Comparison of ENCODE assay signal across 12 mouse cellular contexts in genomic region chr9:68724636-68725285, GRCm38 (mm10).
DNase-seq lines count a peak whose midpoint lies in the region; ATAC-seq lines count a peak whose summit lies in the region.
"Had no signal": no experiment of that assay in that cellular context is flagged by ENCODE, and none has a peak within 500 bp of the region (broad histone marks: within the 10 kb centered on the region; RNA-seq: fewer than 3 reads in every experiment).

No protein-coding gene starts in this region.

- no peak overlapping the region for H3K9ac ChIP-seq in kidney, embryonic 15.5 days
- H3K9ac ChIP-seq in hindbrain, embryonic 12.5 days = no peak overlapping the region
- H3K9ac ChIP-seq: embryonic facial prominence, embryonic 12.5 days; liver, embryonic 12.5 days; neural tube, embryonic 13.5 days; stomach, embryonic 15.5 days had no signal

- H3K27me3 ChIP-seq in kidney, embryonic 15.5 days = no peaks in the 10 kb centered on the region
- H3K27me3 ChIP-seq in hindbrain, embryonic 12.5 days = no peaks in the 10 kb centered on the region
- H3K27me3 ChIP-seq: embryonic facial prominence, embryonic 12.5 days; liver, embryonic 12.5 days; neural tube, embryonic 13.5 days; stomach, embryonic 15.5 days had no signal

- H3K9me3 ChIP-seq in kidney, embryonic 15.5 days (replicated peaks) = no peaks in the 10 kb centered on the region
- H3K9me3 ChIP-seq in hindbrain, embryonic 12.5 days (replicated peaks) = no peaks in the 10 kb centered on the region
- H3K9me3 ChIP-seq: embryonic facial prominence, embryonic 12.5 days; liver, embryonic 12.5 days; neural tube, embryonic 13.5 days; stomach, embryonic 15.5 days had no signal

- WGBS in kidney, embryonic 15.5 days = 65% methylated on average over 8 of the region's 8 CpGs
- WGBS in hindbrain, embryonic 12.5 days = 85% methylated on average over 8 of the region's 8 CpGs

- peaks cover 3% of the 10 kb centered on the region; the same call in 1 of the 2 replicates for H3K4me1 ChIP-seq in kidney, embryonic 15.5 days
- no peaks in the 10 kb centered on the region for H3K4me1 ChIP-seq in hindbrain, embryonic 12.5 days
- H3K4me1 ChIP-seq: embryonic facial prominence, embryonic 12.5 days; liver, embryonic 12.5 days; neural tube, embryonic 13.5 days; stomach, embryonic 15.5 days had no signal

- no peak overlapping the region for H3K4me3 ChIP-seq in kidney, embryonic 15.5 days (replicated peaks)
- no peak overlapping the region for H3K4me3 ChIP-seq in hindbrain, embryonic 12.5 days
- H3K4me3 ChIP-seq: embryonic facial prominence, embryonic 12.5 days; liver, embryonic 12.5 days; neural tube, embryonic 13.5 days; stomach, embryonic 15.5 days had no signal

- no peak overlapping the region for H3K27ac ChIP-seq in kidney, embryonic 15.5 days
- no peak overlapping the region for H3K27ac ChIP-seq in hindbrain, embryonic 12.5 days
- H3K27ac ChIP-seq: embryonic facial prominence, embryonic 12.5 days; liver, embryonic 12.5 days; neural tube, embryonic 13.5 days; stomach, embryonic 15.5 days had no signal

- no peaks in the 10 kb centered on the region for H3K36me3 ChIP-seq in kidney, embryonic 15.5 days
- H3K36me3 ChIP-seq in hindbrain, embryonic 12.5 days = no peaks in the 10 kb centered on the region
- H3K36me3 ChIP-seq: embryonic facial prominence, embryonic 12.5 days; liver, embryonic 12.5 days; neural tube, embryonic 13.5 days; stomach, embryonic 15.5 days had no signal

- peak; percentile 15 for DNase-seq in kidney, adult 11 months
- DNase-seq in cerebellum, postnatal 25 days = peak; percentile 75 to 89
- peak; percentile 13 to 14 for DNase-seq in kidney, adult 8-10 months
- DNase-seq in lung, postnatal 4 days = peak; percentile 41 to 77
- DNase-seq in B cell, adult 2 months = no peak
- no peak for DNase-seq in embryo, embryonic 10.5 days (ENCODE audit: low spot score)

- no peak overlapping the region for H3K4me2 ChIP-seq in kidney, embryonic 15.5 days
- no peak overlapping the region for H3K4me2 ChIP-seq in hindbrain, embryonic 12.5 days (replicated peaks)
- H3K4me2 ChIP-seq: embryonic facial prominence, embryonic 12.5 days; liver, embryonic 12.5 days; neural tube, embryonic 13.5 days; stomach, embryonic 15.5 days had no signal

- ATAC-seq in kidney, embryonic 15.5 days (replicated peaks; ENCODE audit: low FRiP score) = no peak
- no peak for ATAC-seq in hindbrain, embryonic 12.5 days (ENCODE audit: low FRiP score)
- ATAC-seq: liver, embryonic 12.5 days had no signal

Comparison
In these comparisons a context has a peak if more than half of its experiments do, and no peak if none do; other contexts are left out.
1. DNase-seq: peak in kidney, adult 11 months (single experiment), cerebellum, postnatal 25 days (2 of 2), kidney, adult 8-10 months (2 of 2) and lung, postnatal 4 days (2 of 2); none in B cell, adult 2 months (0 of 2) and embryo, embryonic 10.5 days (single experiment).